Mouse (Mus musculus) hindbrain, postnatal 0 days (tissue): ENCODE data around the gene Gm37240. TPM values are rescaled to one million over a fixed set of nuclear protein-coding genes. Genes with fewer than 3 reads are reported as not detected.

Experiments used
- ATAC-seq: fragments of 200-750 bp; cut with Nextera tagmentation; 2 replicates; pipeline ENCODE4 v1.8.0; 2017; ENCODE audit warnings: mild to moderate bottlenecking, moderate TSS enrichment, moderate library complexity
- DNase-seq: peaks from one replicate; pipeline ENCODE4 v3.0.0-alpha.2; 2015; ENCODE audit warnings: low spot score
- H3K27ac ChIP-seq: fragments of 300-500 bp; sonication (generic); 2 replicates; pipeline ENCODE4 v1.5.1; 2014; ENCODE audit warnings: mild to moderate bottlenecking
- H3K27me3 ChIP-seq: fragments of 300-500 bp; sonication (generic); 2 replicates; pipeline ENCODE4 v1.6.1; 2014; ENCODE audit warnings: low read length, mixed read lengths; ENCODE audit not compliant: insufficient read depth
- H3K36me3 ChIP-seq: fragments of 300-500 bp; sonication (generic); 2 replicates; pipeline ENCODE4 v1.6.1; 2014; ENCODE audit warnings: low read length, mixed read lengths; ENCODE audit not compliant: insufficient read depth
- H3K4me1 ChIP-seq: fragments of 300-500 bp; sonication (generic); 2 replicates; pipeline ENCODE4 v1.6.1; 2014; ENCODE audit warnings: antibody characterized with exemption, low read length, mixed read lengths; ENCODE audit not compliant: insufficient read depth
- H3K4me2 ChIP-seq: fragments of 300-500 bp; sonication (generic); 2 replicates; pipeline ENCODE4 v1.6.1; 2014; ENCODE audit warnings: low read depth, mild to moderate bottlenecking, low read length, moderate library complexity, mixed read lengths
- H3K4me3 ChIP-seq: fragments of 300-500 bp; sonication (generic); 2 replicates; pipeline ENCODE4 v1.5.1; 2014; ENCODE audit warnings: low read length
- H3K9ac ChIP-seq: fragments of 300-500 bp; sonication (generic); replicated peaks from 2 replicates; pipeline ENCODE4 v1.6.1; 2014; ENCODE audit warnings: mild to moderate bottlenecking, low read length, moderate library complexity, mixed read lengths
- H3K9me3 ChIP-seq: fragments of 300-500 bp; sonication (generic); 2 replicates; pipeline ENCODE4 v1.6.1; 2016; ENCODE audit warnings: low read length, mixed read lengths
- CTCF ChIP-seq: IDR thresholded peaks from 2 replicates; pipeline ENCODE4 v1.5.1; 2016; ENCODE audit warnings: antibody characterized with exemption, control low read depth, low read depth
- whole genome bisulfite sequencing: fragments of 180-500 bp; shearing (Covaris S2); extraction: QIAGEN DNeasy Blood & Tissue Kit; methylation state at CpG from one replicate; pipeline ENCODE4 v1.1.7; 2014; 5-methylcytosine and 5-hydroxymethylcytosine counted together
- polyA plus RNA-seq: library from polyadenylated mRNA; unstranded; fragments of >200 nt; fragmentation: Nextera tagmentation; extraction: Ambion mirVana; gene quantifications from 2 replicates; pipeline ENCODE4 v1.2.1, GENCODE M21; 2015
- total RNA-seq: library from RNA; depleted of rRNA; stranded (reverse); fragments of >200 nt; gene quantifications from 2 replicates; pipeline ENCODE4 v1.2.3, GENCODE M21; 2014

The Gm37240 gene
- total and polyA plus RNA-seq, 2 experiments from 2014 or later = 1.5 TPM; not detected in 1

DNA sequence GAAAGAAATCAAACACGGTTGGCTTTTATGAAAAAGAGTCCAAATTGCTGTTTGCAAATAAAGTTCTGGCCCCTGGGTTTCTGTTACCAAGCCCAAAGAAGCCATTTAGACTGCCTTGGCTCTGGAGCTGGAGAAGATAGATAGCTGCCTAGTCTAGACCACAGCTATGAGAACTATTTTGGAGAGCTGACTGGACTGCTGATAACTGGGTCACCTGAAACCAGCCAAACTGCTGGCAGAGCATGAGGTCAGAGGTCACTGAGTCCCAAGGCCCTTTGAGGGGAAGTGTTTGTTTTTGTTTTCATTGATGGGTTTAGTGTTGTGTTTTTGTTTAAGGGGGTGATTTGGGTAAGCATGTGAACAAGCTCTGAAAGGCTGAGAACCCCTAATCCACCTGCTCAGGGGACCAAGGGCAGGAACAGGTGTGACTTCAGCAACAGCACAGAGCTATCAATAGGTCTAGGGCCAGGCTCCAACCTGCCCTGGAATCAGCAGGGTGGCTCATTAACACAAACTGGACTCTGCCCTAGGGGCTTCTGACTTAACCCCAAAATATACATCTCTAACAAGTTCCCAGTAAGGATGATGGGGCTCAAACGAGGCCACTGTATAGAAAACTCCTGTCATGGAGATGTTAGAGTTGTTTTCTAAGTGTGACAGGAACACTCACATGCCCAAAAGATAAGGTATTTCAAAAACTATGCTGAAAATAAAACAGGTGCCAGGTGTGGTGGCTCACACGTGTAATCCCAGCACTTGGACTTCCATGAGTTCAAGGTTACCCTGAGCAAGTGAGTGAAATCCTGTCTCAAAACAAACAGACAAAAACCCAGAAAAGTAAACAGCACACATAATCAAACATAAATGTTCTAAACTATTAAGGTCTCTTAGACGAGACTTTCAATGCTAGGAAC, 74.0 kb downstream of the Gm37240 start:
- 78% methylated on average over 4 of the region's 4 CpGs for WGBS
- no peaks in the 10 kb centered on the region for H3K36me3 ChIP-seq

DNA sequence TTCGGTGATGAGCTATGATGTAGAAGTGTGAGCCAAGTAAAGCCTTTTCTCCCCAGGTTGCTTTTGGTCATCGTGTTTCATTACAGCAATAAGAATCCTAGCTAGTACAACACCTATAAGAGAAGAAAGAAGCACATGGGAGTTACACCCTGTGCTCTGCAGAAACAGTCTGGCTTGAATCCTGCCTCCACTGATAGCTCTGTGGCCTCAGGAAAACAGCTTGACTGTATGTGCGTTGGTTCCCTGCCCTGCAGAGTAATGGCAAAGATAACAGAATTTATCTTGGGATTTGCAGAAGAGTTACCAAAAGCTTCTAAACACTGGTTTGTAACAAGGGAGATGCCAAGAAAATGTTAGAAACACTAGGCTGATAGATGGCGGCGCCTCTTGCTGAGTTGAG, 75.3 kb downstream of the Gm37240 start:
- TF ChIP-seq CTCF = no peak
- 94% methylated on average over 5 of the region's 5 CpGs for WGBS
- Histone ChIP-seq H3K27me3 (no peaks in the 10 kb centered on the region), H3K27ac (no peak overlapping the region), H3K4me2 (no peak overlapping the region), H3K36me3 (no peaks in the 10 kb centered on the region), H3K9ac (no peak overlapping the region), H3K4me1 (no peaks in the 10 kb centered on the region), H3K4me3 (no peak overlapping the region), H3K9me3 (no peaks in the 10 kb centered on the region)
- ATAC-seq (no peak), DNase-seq (no peak)

More for the DNA sequence above, 74.0 kb downstream of the Gm37240 start:
- no peaks in the 10 kb centered on the region for H3K4me1 ChIP-seq
- TF ChIP-seq CTCF = no peak
- H3K4me3 ChIP-seq = no peak overlapping the region
- H3K9ac ChIP-seq = no peak overlapping the region
- no peak for DNase-seq
- no peak overlapping the region for H3K4me2 ChIP-seq
- H3K27me3 ChIP-seq = no peaks in the 10 kb centered on the region
- no peaks in the 10 kb centered on the region for H3K9me3 ChIP-seq
- no peak for ATAC-seq
- no peak overlapping the region for H3K27ac ChIP-seq

DNA sequence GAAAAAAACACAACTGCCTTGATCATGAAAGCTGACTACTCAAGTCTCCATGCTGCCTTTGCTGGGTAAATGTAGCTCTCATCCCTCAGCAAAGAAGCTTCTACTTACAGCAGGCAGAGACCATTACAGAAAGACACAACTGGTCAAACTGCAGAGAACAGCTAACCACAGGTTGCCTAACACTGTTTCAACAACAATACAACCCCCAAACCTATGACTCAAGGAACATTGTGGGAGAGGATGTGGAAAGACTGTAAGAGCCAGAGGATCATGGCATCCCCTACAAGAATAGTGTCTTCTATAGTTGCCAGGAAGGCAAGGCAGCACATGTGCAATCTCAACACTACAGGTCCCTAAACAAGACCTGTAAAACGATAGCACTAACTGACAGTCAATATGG, 94.2 kb downstream of the Gm37240 start:
- Histone ChIP-seq H3K27me3 (no peaks in the 10 kb centered on the region), H3K36me3 (no peaks in the 10 kb centered on the region), H3K4me3 (no peak overlapping the region), H3K4me2 (no peak overlapping the region), H3K27ac (no peak overlapping the region), H3K9me3 (no peaks in the 10 kb centered on the region), H3K4me1 (no peaks in the 10 kb centered on the region), H3K9ac (no peak overlapping the region)
- no peak for ATAC-seq
- 72% methylated on average over 1 of the region's 1 CpGs for WGBS
- DNase-seq = no peak
- TF ChIP-seq CTCF = no peak

DNA sequence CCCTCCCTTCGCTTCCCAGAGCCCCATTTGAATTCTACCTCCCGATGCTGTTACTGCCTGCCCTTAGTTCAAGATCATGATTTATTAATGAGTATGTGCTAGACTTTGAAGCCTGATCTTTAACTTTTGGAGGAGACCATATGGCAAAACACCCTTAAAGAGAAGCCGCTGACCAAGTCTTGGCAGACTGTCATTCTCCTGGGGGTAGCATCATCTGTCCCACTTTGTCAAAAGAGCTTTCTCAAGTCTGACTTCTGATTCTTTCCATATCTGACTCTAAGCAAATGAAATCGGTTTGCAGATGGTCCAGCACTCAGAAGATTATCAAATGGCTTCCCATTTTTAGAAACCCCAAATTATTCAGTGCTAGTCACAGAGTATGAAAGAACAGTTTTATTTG, 97.6 kb downstream of the Gm37240 start:
- DNase-seq (no peak), ATAC-seq (no peak)
- WGBS = 52% methylated on average over 4 of the region's 4 CpGs

DNA sequence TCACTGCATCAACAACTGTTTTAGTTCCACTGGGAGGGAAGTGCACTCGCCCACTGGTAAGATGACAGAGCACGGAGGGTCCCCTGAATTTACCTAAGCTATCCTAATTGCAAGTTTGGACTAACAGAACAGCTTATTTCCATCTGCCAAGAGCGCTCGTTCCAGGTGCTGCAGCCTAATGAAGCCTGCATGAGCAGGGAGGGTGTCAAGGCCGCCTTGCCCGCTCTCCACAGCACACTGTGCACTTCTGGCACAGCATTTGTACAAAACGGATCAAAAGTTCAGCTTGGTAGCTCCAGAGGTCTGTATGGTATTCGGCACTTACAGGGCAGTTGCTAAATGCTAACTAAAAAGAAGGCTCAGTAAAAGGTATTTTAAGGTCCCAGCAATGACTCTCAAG, 100.8 kb downstream of the Gm37240 start:
- DNase-seq = no peak
- WGBS = 62% methylated on average over 8 of the region's 8 CpGs
- Histone ChIP-seq H3K4me3 (no peak overlapping the region), H3K4me1 (no peaks in the 10 kb centered on the region), H3K27me3 (no peaks in the 10 kb centered on the region), H3K9me3 (no peaks in the 10 kb centered on the region), H3K4me2 (no peak overlapping the region), H3K36me3 (no peaks in the 10 kb centered on the region), H3K9ac (no peak overlapping the region), H3K27ac (no peak overlapping the region)
- ATAC-seq = no peak
- no peak for TF ChIP-seq CTCF

More for the DNA sequence above, 97.6 kb downstream of the Gm37240 start:
- Histone ChIP-seq H3K36me3 (no peaks in the 10 kb centered on the region), H3K9ac (no peak overlapping the region), H3K9me3 (no peaks in the 10 kb centered on the region), H3K27me3 (no peaks in the 10 kb centered on the region), H3K27ac (no peak overlapping the region), H3K4me3 (no peak overlapping the region), H3K4me1 (no peaks in the 10 kb centered on the region), H3K4me2 (no peak overlapping the region)
- TF ChIP-seq CTCF = no peak

DNA sequence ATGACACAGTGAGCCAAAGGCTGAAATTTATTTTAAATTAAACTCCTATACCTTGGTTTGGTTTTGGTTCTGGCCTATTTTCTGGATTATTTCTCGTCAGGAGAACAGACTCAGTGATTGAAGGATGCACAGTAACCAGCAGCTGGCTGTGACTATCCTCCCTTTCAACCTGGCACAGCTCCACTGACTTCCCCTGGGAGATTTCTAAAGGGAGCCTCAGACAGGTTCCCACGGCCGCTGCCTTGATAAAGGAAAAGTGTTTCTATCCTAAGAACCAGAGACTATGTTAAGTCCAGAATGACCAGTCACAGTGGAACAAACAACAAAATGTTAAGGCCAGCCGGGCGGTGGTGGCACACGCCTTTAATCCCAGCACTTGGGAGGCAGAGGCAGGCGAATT, 106.4 kb downstream of the Gm37240 start:
- WGBS = 70% methylated on average over 7 of the region's 7 CpGs
- Histone ChIP-seq H3K9ac (no peak overlapping the region), H3K4me1 (no peaks in the 10 kb centered on the region), H3K36me3 (no peaks in the 10 kb centered on the region), H3K9me3 (no peaks in the 10 kb centered on the region), H3K27ac (no peak overlapping the region), H3K27me3 (no peaks in the 10 kb centered on the region), H3K4me3 (no peak overlapping the region), H3K4me2 (no peak overlapping the region)
- no peak for TF ChIP-seq CTCF
- DNase-seq (no peak), ATAC-seq (no peak)

DNA sequence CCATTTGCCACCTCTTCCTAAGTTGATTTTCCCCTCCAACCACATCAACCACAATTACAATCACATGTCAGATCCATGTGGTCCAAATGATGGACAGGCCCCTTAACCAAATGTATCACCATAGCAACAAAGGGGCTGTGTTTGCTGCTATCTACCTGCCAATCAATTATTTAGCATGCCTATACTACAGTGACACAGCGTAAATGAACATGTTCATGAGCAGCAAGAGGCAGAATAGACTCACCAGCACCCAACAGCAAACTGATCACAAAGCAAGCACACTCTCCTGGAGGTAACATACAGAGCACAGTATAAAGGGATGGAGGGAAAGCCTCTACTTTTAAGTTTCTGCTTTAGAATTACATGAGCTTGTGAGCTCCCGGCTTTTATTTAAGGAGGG, 107.0 kb downstream of the Gm37240 start:
- no peak for ATAC-seq
- no peak overlapping the region for H3K4me3 ChIP-seq
- no peak for DNase-seq
- no peaks in the 10 kb centered on the region for H3K36me3 ChIP-seq
- H3K4me1 ChIP-seq = no peaks in the 10 kb centered on the region
- no peak overlapping the region for H3K9ac ChIP-seq
- no peaks in the 10 kb centered on the region for H3K9me3 ChIP-seq
- TF ChIP-seq CTCF = no peak
- no peak overlapping the region for H3K4me2 ChIP-seq
- no peak overlapping the region for H3K27ac ChIP-seq
- no peaks in the 10 kb centered on the region for H3K27me3 ChIP-seq
- WGBS = 54% methylated on average over 2 of the region's 2 CpGs
